12 mouse cellular contexts compared by ENCODE assay signal in the genomic region with DNA sequence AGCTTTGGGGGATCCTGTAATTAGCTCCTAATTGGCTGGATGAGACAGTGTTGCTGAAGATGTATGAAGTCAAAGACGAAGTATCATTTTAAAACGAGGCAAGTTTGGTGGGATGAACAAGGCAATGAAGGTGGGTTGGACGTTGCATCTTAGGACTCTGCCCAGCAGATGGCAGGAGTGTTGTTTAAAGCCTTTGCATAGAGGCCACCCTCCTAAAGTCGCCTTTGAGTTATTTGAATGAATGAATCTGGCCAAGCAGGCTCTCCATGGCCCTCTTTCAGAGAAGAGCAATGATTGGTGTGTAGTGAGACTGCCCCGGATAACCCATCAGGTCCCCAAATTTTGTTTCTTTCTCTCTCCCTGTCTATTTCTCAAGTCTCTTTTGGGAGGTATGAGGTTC.
DNase-seq lines count a peak whose midpoint lies in the region; ATAC-seq and TF ChIP-seq lines count a peak whose summit lies in the region.
"Had no signal": no experiment of that assay in that cellular context is flagged by ENCODE, and none has a peak within 500 bp of the region (broad histone marks: within the 10 kb centered on the region; RNA-seq: fewer than 3 reads in every experiment).

No protein-coding gene starts in this region.

- H3K4me3 ChIP-seq in intestine, postnatal 0 days (ENCODE audit: low read depth, low read length) = no peak overlapping the region
- no peak overlapping the region for H3K4me3 ChIP-seq in intestine, embryonic 15.5 days (replicated peaks)
- no peak overlapping the region for H3K4me3 ChIP-seq in midbrain, postnatal 0 days (ENCODE audit: low read depth, low read length)
- H3K4me3 ChIP-seq in midbrain, embryonic 10.5 days = no peak overlapping the region
- H3K4me3 ChIP-seq in embryonic fibroblast, embryonic 13.5 days (ENCODE audit: insufficient read depth, low read length) = no peak overlapping the region
- H3K4me3 ChIP-seq: heart, embryonic 15.5 days; limb, embryonic 13.5 days had no signal

- no peak for TF ChIP-seq POLR2A in embryonic fibroblast, embryonic 13.5 days (IDR thresholded peaks at IDR 0.05; ENCODE audit: low read depth, low read length)

- H3K9ac ChIP-seq in intestine, postnatal 0 days (ENCODE audit: low read depth, low read length) = no peak overlapping the region
- no peak overlapping the region for H3K9ac ChIP-seq in intestine, embryonic 15.5 days
- H3K9ac ChIP-seq in midbrain, postnatal 0 days (replicated peaks; ENCODE audit: low read length, poor library complexity, severe bottlenecking) = no peak overlapping the region
- H3K9ac ChIP-seq: heart, embryonic 15.5 days; limb, embryonic 13.5 days had no signal

- no peaks in the 10 kb centered on the region for H3K27me3 ChIP-seq in intestine, postnatal 0 days (replicated peaks; ENCODE audit: control insufficient read depth, insufficient read depth, low read length)
- no peaks in the 10 kb centered on the region; the same call in 1 of the 2 replicates for H3K27me3 ChIP-seq in intestine, embryonic 15.5 days (replicated peaks)
- no peaks in the 10 kb centered on the region for H3K27me3 ChIP-seq in midbrain, postnatal 0 days (ENCODE audit: insufficient read depth, low read length)
- H3K27me3 ChIP-seq in midbrain, embryonic 10.5 days (ENCODE audit: low read depth, poor library complexity, severe bottlenecking) = peaks cover 37% of the 10 kb centered on the region
- H3K27me3 ChIP-seq: heart, embryonic 15.5 days had no signal

- peak; percentile 57 for DNase-seq in midbrain, postnatal 0 days (ENCODE audit: low spot score)
- DNase-seq in midbrain, embryonic 10.5 days (ENCODE audit: low spot score) = no peak
- DNase-seq in NIH3T3 (ENCODE audit: low read depth) = peak; percentile 16
- DNase-seq in T-cell, adult 2 months (ENCODE audit: low spot score) = no peak
- DNase-seq: cerebellum, adult 9-11 months; kidney, postnatal 14 days had no signal

- no peak overlapping the region for H3K27ac ChIP-seq in intestine, postnatal 0 days (ENCODE audit: low read depth, low read length)
- H3K27ac ChIP-seq in intestine, embryonic 15.5 days = no peak overlapping the region
- H3K27ac ChIP-seq in midbrain, postnatal 0 days (ENCODE audit: low read depth, low read length) = no peak overlapping the region
- no peak overlapping the region for H3K27ac ChIP-seq in midbrain, embryonic 10.5 days (replicated peaks)
- no peak overlapping the region for H3K27ac ChIP-seq in embryonic fibroblast, embryonic 13.5 days (ENCODE audit: insufficient read depth, low read length)
- H3K27ac ChIP-seq: heart, embryonic 15.5 days; limb, embryonic 13.5 days had no signal

- ATAC-seq in intestine, postnatal 0 days = no peak
- no peak for ATAC-seq in intestine, embryonic 15.5 days
- no peak for ATAC-seq in midbrain, postnatal 0 days (ENCODE audit: low FRiP score)

- H3K4me2 ChIP-seq in intestine, postnatal 0 days (replicated peaks; ENCODE audit: low read depth) = no peak overlapping the region
- H3K4me2 ChIP-seq in intestine, embryonic 15.5 days (replicated peaks) = no peak overlapping the region
- no peak overlapping the region for H3K4me2 ChIP-seq in midbrain, postnatal 0 days (ENCODE audit: low read depth, low read length, poor library complexity, severe bottlenecking)
- H3K4me2 ChIP-seq: heart, embryonic 15.5 days; limb, embryonic 13.5 days had no signal

- no peaks in the 10 kb centered on the region for H3K9me3 ChIP-seq in intestine, postnatal 0 days (ENCODE audit: control insufficient read depth)
- H3K9me3 ChIP-seq in intestine, embryonic 15.5 days = no peaks in the 10 kb centered on the region
- no peaks in the 10 kb centered on the region for H3K9me3 ChIP-seq in midbrain, postnatal 0 days (ENCODE audit: low read length)
- H3K9me3 ChIP-seq in midbrain, embryonic 10.5 days (replicated peaks) = no peaks in the 10 kb centered on the region
- H3K9me3 ChIP-seq: heart, embryonic 15.5 days; limb, embryonic 13.5 days; megakaryocyte, embryonic 14.5 days had no signal

- no peaks in the 10 kb centered on the region for H3K4me1 ChIP-seq in intestine, postnatal 0 days (replicated peaks; ENCODE audit: control insufficient read depth, insufficient read depth, low read length)
- H3K4me1 ChIP-seq in intestine, embryonic 15.5 days (replicated peaks) = peaks cover 4% of the 10 kb centered on the region
- H3K4me1 ChIP-seq in midbrain, postnatal 0 days (ENCODE audit: insufficient read depth, low read length) = no peaks in the 10 kb centered on the region
- peaks cover 11% of the 10 kb centered on the region for H3K4me1 ChIP-seq in midbrain, embryonic 10.5 days
- H3K4me1 ChIP-seq in embryonic fibroblast, embryonic 13.5 days (ENCODE audit: control insufficient read depth, insufficient read depth, low read length) = no peaks in the 10 kb centered on the region
- H3K4me1 ChIP-seq: heart, embryonic 15.5 days had no signal

- TF ChIP-seq CTCF in intestine, postnatal 0 days (IDR thresholded peaks at IDR 0.05; ENCODE audit: low read depth) = peak; percentile 54
- peak; percentile 71 for TF ChIP-seq CTCF in midbrain, postnatal 0 days (IDR thresholded peaks at IDR 0.05)
- TF ChIP-seq CTCF in embryonic fibroblast, embryonic 13.5 days (IDR thresholded peaks at IDR 0.05; ENCODE audit: borderline replicate concordance, insufficient read depth, low read length) = peak; percentile 25; the same call in 1 of the 2 replicates

- no peaks in the 10 kb centered on the region for H3K36me3 ChIP-seq in intestine, postnatal 0 days (ENCODE audit: control insufficient read depth, insufficient read depth)
- no peaks in the 10 kb centered on the region for H3K36me3 ChIP-seq in intestine, embryonic 15.5 days
- H3K36me3 ChIP-seq in midbrain, postnatal 0 days (ENCODE audit: insufficient read depth, low read length) = no peaks in the 10 kb centered on the region
- H3K36me3 ChIP-seq in midbrain, embryonic 10.5 days = no peaks in the 10 kb centered on the region
- H3K36me3 ChIP-seq: heart, embryonic 15.5 days; limb, embryonic 13.5 days had no signal

- 57% methylated on average over 5 of the region's 5 CpGs for WGBS in intestine, postnatal 0 days
- WGBS in intestine, embryonic 15.5 days = 52% methylated on average over 5 of the region's 5 CpGs
- WGBS in midbrain, postnatal 0 days = 62% methylated on average over 5 of the region's 5 CpGs
- WGBS in midbrain, embryonic 10.5 days = 64% methylated on average over 5 of the region's 5 CpGs

Comparison
In these comparisons a context has a peak if more than half of its experiments do, and no peak if none do; other contexts are left out.
1. DNase-seq: peak in midbrain, postnatal 0 days (single experiment) and NIH3T3 (single experiment); none in midbrain, embryonic 10.5 days (single experiment) and T-cell, adult 2 months (single experiment).
2. Peak in every context shown above with its lines, with median percentiles within 50 percentile points of each other: CTCF ChIP-seq.